Mouse (Mus musculus) intestine, embryonic 15.5 days (tissue): ENCODE results near the gene Srp14. TPM values are rescaled to one million over a fixed set of nuclear protein-coding genes. Genes with fewer than 3 reads are reported as not detected.

ENCODE experiments used
- ATAC-seq: fragments of 200-750 bp; cut with Nextera tagmentation; 2 replicates; pipeline ENCODE4 v1.8.0; 2017; ENCODE audit warnings: moderate TSS enrichment, moderate library complexity
- H3K27ac ChIP-seq: fragments of 300-500 bp; sonication (generic); 2 replicates; pipeline ENCODE4 v1.5.1; 2015; ENCODE audit warnings: mild to moderate bottlenecking, inconsistent platforms
- H3K27me3 ChIP-seq: fragments of 300-500 bp; sonication (generic); replicated peaks from 2 replicates; pipeline ENCODE4 v1.6.1; 2015; ENCODE audit warnings: inconsistent platforms
- H3K36me3 ChIP-seq: fragments of 300-500 bp; sonication (generic); 2 replicates; pipeline ENCODE4 v1.6.1; 2015; ENCODE audit warnings: inconsistent platforms
- H3K4me1 ChIP-seq: fragments of 300-500 bp; sonication (generic); replicated peaks from 2 replicates; pipeline ENCODE4 v1.6.1; 2015; ENCODE audit warnings: inconsistent platforms
- H3K4me2 ChIP-seq: fragments of 300-500 bp; sonication (generic); replicated peaks from 2 replicates; pipeline ENCODE4 v1.6.1; 2015; ENCODE audit warnings: mild to moderate bottlenecking, inconsistent platforms
- H3K4me3 ChIP-seq: fragments of 300-500 bp; sonication (generic); replicated peaks from 2 replicates; pipeline ENCODE4 v1.5.1; 2015; ENCODE audit warnings: inconsistent platforms
- H3K9ac ChIP-seq: fragments of 300-500 bp; sonication (generic); 2 replicates; pipeline ENCODE4 v1.6.1; 2015; ENCODE audit warnings: inconsistent platforms
- H3K9me3 ChIP-seq: fragments of 300-500 bp; sonication (generic); 2 replicates; pipeline ENCODE4 v1.6.1; 2016; ENCODE audit warnings: inconsistent platforms
- WGBS: fragments of 180-500 bp; shearing (Covaris S2); methylation state at CpG from one replicate; pipeline ENCODE4 v1.1.7; 2015; 5-methylcytosine and 5-hydroxymethylcytosine counted together
- polyA plus RNA-seq: library from polyadenylated mRNA; unstranded; fragments of >200 nt; fragmentation: Nextera tagmentation; extraction: Ambion mirVana; gene quantifications from 2 replicates; pipeline ENCODE4 v1.2.1, GENCODE M21; 2015

The Srp14 gene
- polyA plus RNA-seq, 1 experiment from 2014 or later, result 196 TPM

DNA sequence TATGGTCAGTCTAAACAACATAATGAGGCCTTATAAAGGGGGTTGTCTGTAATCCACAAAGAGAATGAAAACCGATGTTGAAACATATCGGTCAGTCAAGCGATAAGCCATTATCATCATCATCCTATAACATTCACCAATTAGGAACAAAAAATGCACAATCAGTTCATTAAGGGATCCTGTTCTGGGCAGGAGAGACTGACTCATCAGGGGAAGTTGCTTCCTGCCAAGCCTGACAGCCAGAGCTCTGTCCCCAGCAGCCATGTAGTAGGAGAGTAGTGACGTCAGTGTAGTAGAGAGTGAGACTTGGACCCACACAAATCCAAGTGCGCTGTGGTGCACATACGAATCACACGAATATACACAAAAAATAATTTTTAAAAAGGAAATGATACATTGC, 27.6 kb upstream of the Srp14 start:
- Histone ChIP-seq H3K27ac (no peak overlapping the region), H3K9me3 (no peaks in the 10 kb centered on the region), H3K27me3 (no peaks in the 10 kb centered on the region), H3K4me3 (no peak overlapping the region), H3K9ac (no peak overlapping the region), H3K4me2 (no peak overlapping the region), H3K36me3 (no peaks in the 10 kb centered on the region), H3K4me1 (peaks cover 13% of the 10 kb centered on the region)
- 85% methylated on average over 7 of the region's 7 CpGs for WGBS
- ATAC-seq, result no peak

- Histone ChIP-seq H3K9ac (no peak overlapping the region), H3K27ac (no peak overlapping the region), H3K4me1 (peaks cover 7% of the 10 kb centered on the region; the same call in 1 of the 2 replicates), H3K36me3 (no peaks in the 10 kb centered on the region), H3K4me2 (no peak overlapping the region), H3K9me3 (no peaks in the 10 kb centered on the region), H3K27me3 (no peaks in the 10 kb centered on the region), H3K4me3 (no peak overlapping the region)
- no peak for ATAC-seq
- 79% methylated on average over 2 of the region's 2 CpGs for WGBS
Observed at GRCm38 (mm10) chr2:118500191-118500590, 20.7 kb upstream of the Srp14 start.

- H3K4me3 ChIP-seq, result no peak overlapping the region
- H3K4me2 ChIP-seq, result no peak overlapping the region
- no peaks in the 10 kb centered on the region for H3K27me3 ChIP-seq
- H3K9me3 ChIP-seq, result no peaks in the 10 kb centered on the region
- H3K27ac ChIP-seq, result no peak overlapping the region
- no peak for ATAC-seq
- H3K36me3 ChIP-seq, result no peaks in the 10 kb centered on the region
- no peak overlapping the region for H3K9ac ChIP-seq
- WGBS, result 38% methylated on average over 20 of the region's 20 CpGs
- H3K4me1 ChIP-seq, result peaks cover 7% of the 10 kb centered on the region; the same call in 1 of the 2 replicates
Observed at GRCm38 (mm10) chr2:118499135-118499961, 19.8 kb upstream of the Srp14 start.

DNA sequence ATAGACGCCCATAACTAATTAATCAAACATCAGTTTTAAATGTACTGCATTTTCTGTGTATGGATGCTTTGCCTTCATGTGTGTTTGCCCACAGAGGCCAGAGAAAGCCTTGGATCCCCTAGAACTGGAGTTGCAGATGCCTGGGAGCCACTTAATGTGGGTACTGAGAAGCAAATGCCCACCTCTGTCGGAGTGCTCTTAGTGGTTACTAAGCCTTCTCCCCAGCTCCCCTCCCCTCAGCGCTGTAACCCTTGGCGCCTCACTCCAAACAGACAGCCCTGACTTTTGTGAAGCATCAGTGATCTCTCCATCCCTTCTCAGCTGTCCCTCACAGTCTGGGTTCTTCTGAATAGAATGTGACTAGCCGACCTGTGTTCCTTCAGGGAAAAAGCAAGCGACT, 19.0 kb upstream of the Srp14 start:
- Histone ChIP-seq H3K9me3 (no peaks in the 10 kb centered on the region), H3K27me3 (no peaks in the 10 kb centered on the region), H3K36me3 (no peaks in the 10 kb centered on the region), H3K4me3 (no peak overlapping the region), H3K27ac (no peak overlapping the region), H3K4me2 (no peak overlapping the region), H3K4me1 (peaks cover 7% of the 10 kb centered on the region; the same call in 1 of the 2 replicates), H3K9ac (no peak overlapping the region)
- 83% methylated on average over 6 of the region's 6 CpGs for WGBS
- ATAC-seq, result no peak

GRCm38 (mm10) chr2:118497890-118498289, 18.4 kb upstream of the Srp14 start:
- Histone ChIP-seq H3K9me3 (no peaks in the 10 kb centered on the region), H3K4me1 (peaks cover 7% of the 10 kb centered on the region; the same call in 1 of the 2 replicates), H3K9ac (no peak overlapping the region), H3K27me3 (no peaks in the 10 kb centered on the region), H3K36me3 (no peaks in the 10 kb centered on the region), H3K27ac (no peak overlapping the region), H3K4me2 (no peak overlapping the region), H3K4me3 (no peak overlapping the region)
- 77% methylated on average over 5 of the region's 5 CpGs for WGBS
- ATAC-seq, result no peak

DNA sequence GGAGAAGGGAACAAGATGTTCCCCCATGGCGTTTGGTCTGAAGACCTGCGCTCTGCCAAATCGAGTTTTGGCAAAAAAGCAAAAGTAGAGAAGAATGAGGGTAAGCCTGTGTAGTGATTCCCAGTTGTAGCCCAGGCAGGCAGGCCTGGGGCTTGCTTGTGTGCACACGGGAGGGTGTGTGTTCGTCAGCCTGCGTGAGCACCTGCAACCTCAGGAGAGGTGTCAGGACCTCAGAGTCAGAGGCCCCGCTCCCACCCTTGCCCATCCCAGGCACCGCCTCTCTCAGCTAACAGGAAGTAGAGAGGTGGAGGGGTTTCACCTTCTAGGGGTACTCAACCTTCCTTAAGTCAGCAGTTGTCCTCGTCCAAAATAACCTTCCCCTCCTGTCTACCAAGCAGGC, 15.5 kb upstream of the Srp14 start:
- no peaks in the 10 kb centered on the region for H3K9me3 ChIP-seq
- H3K4me3 ChIP-seq, result no peak overlapping the region
- H3K36me3 ChIP-seq, result no peaks in the 10 kb centered on the region
- peaks cover 25% of the 10 kb centered on the region for H3K4me1 ChIP-seq
- H3K27ac ChIP-seq, result no peak overlapping the region
- H3K9ac ChIP-seq, result no peak overlapping the region
- no peak for ATAC-seq
- WGBS, result 74% methylated on average over 9 of the region's 9 CpGs
- no peaks in the 10 kb centered on the region for H3K27me3 ChIP-seq
- no peak overlapping the region for H3K4me2 ChIP-seq

DNA sequence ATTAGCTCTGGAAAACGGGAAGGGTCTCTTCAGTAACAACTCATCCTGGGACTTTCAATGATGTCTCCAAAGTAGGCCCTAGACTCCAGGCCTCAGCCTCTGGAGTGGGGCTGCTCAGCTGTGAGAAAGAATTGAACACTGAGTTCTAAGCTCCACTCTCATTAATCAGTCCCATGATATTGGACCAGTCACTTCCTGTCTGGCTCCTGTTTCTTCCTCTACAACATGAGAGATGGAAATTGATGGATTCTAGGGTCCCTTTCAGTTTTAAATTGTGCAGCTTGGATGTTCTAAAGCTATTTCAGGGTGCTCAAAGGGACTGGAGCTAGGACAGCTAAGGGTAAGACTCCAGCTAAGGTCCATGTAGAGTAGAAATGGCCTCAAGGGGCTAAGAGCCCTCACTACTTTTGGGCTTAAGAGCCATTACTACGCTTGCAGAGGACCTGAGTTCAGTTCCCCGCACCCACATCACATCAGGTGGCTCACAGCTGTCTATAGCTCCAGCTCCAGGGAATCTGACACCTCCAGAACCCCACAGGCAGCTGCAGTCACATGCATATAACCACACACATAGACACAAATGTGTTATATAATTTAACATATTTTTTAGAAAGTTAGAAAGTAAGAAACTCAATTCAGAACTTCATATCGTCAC, 12.4 kb upstream of the Srp14 start:
- no peaks in the 10 kb centered on the region for H3K9me3 ChIP-seq
- H3K4me3 ChIP-seq, result no peak overlapping the region
- H3K4me1 ChIP-seq, result peaks cover 20% of the 10 kb centered on the region
- no peak overlapping the region for H3K27ac ChIP-seq
- ATAC-seq, result no peak
- 80% methylated on average over 4 of the region's 4 CpGs for WGBS
- no peak overlapping the region for H3K9ac ChIP-seq
- H3K36me3 ChIP-seq, result no peaks in the 10 kb centered on the region
- H3K27me3 ChIP-seq, result no peaks in the 10 kb centered on the region
- H3K4me2 ChIP-seq, result no peak overlapping the region

GRCm38 (mm10) chr2:118491281-118491731, 11.8 kb upstream of the Srp14 start:
- peak; percentile 13; the same call in 1 of the 2 replicates for ATAC-seq
- Histone ChIP-seq H3K4me3 (no peak overlapping the region), H3K27me3 (no peaks in the 10 kb centered on the region), H3K9ac (no peak overlapping the region), H3K4me2 (no peak overlapping the region), H3K36me3 (no peaks in the 10 kb centered on the region), H3K4me1 (peaks cover 20% of the 10 kb centered on the region), H3K27ac (no peak overlapping the region), H3K9me3 (no peaks in the 10 kb centered on the region)
- 34% methylated on average over 5 of the region's 5 CpGs for WGBS

DNA sequence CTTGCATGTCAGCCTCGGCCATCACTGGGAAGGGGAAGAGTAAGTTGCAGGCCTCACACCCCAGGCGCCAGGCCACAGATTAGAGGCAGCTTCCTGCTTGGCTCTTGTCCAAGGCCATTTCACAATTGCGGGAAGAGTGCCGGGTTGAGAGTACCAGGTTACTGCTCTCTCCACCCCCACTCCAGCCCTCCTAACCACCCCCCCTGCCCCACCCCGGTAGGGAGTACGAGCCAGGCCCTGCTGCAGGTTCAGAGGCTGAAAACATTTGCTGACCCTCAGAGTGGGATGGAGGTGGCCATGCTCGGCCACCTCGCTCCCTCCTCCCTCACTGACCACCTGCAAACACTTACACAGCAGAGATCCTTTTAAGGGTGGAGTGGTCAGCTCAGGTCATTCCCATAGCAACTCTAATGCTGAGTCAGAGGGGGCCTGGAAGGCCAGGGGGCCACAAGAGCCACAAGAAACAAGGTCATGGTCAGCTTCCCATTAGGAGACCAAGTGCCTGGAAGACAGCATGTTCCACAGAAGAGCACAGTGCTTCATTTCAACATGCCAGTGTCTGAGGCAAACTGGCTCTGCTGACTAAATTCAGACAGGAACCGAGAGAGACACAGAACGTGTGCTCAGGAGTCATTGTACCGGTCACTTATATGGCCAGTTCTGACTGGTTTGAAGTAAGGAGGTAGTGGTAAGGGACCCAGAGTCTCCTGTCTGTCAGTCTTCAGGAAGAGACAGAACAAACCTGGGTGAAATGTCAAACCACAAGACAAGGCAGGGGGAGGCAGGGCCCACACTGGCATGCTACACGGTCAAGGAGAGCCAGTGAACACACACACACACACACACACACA, 11.0 kb upstream of the Srp14 start:
- Histone ChIP-seq H3K9ac (no peak overlapping the region), H3K4me2 (peak overlapping the region; percentile 20; the same call in 1 of the 2 replicates)
- WGBS, result 30% methylated on average over 12 of the region's 12 CpGs

GRCm38 (mm10) chr2:118487806-118488205, 8.3 kb upstream of the Srp14 start:
- H3K4me3 ChIP-seq, result no peak overlapping the region
- 76% methylated on average over 3 of the region's 3 CpGs for WGBS
- no peak overlapping the region for H3K4me2 ChIP-seq
- H3K27me3 ChIP-seq, result no peaks in the 10 kb centered on the region
- H3K4me1 ChIP-seq, result peaks cover 20% of the 10 kb centered on the region
- no peak for ATAC-seq
- H3K27ac ChIP-seq, result no peak overlapping the region
- no peaks in the 10 kb centered on the region for H3K9me3 ChIP-seq
- H3K36me3 ChIP-seq, result no peaks in the 10 kb centered on the region
- H3K9ac ChIP-seq, result no peak overlapping the region

More for the DNA sequence above, 11.0 kb upstream of the Srp14 start:
- ATAC-seq, result peak; percentile 86
- no peaks in the 10 kb centered on the region for H3K9me3 ChIP-seq
- H3K27ac ChIP-seq, result peak overlapping the region; percentile 68
- no peaks in the 10 kb centered on the region for H3K36me3 ChIP-seq
- peaks cover 20% of the 10 kb centered on the region for H3K4me1 ChIP-seq
- H3K27me3 ChIP-seq, result no peaks in the 10 kb centered on the region
- H3K4me3 ChIP-seq, result no peak overlapping the region

DNA sequence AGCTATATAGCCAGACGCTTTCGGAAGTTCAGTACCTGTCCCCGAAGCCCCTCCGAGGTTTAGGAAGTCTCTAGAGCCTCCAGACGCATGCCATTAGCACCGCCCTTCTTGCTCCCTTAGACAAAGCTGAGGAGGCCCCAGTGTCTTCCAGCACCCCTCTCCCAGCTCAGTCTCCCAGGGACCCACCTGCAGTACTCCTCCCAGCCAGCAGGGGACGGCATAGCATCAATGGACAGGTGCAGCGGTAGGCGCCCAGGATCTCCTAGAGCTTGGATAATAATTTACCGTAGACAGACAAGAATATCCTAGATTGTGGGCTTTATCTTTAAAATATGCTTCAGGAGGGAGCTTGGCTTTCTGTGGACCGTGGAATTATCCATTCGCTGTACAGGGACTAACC, 7.4 kb upstream of the Srp14 start:
- Histone ChIP-seq H3K9ac (no peak overlapping the region), H3K27ac (no peak overlapping the region), H3K27me3 (no peaks in the 10 kb centered on the region), H3K9me3 (no peaks in the 10 kb centered on the region), H3K4me1 (peaks cover 19% of the 10 kb centered on the region), H3K4me2 (peak overlapping the region; percentile 19; the same call in 1 of the 2 replicates), H3K36me3 (no peaks in the 10 kb centered on the region), H3K4me3 (no peak overlapping the region)
- ATAC-seq, result peak; percentile 62; the same call in 1 of the 2 replicates
- WGBS, result 15% methylated on average over 12 of the region's 12 CpGs

- Histone ChIP-seq H3K9ac (no peak overlapping the region), H3K4me1 (peaks cover 6% of the 10 kb centered on the region), H3K4me2 (no peak overlapping the region), H3K27me3 (no peaks in the 10 kb centered on the region), H3K36me3 (no peaks in the 10 kb centered on the region), H3K4me3 (no peak overlapping the region), H3K9me3 (no peaks in the 10 kb centered on the region), H3K27ac (no peak overlapping the region)
- 76% methylated on average over 3 of the region's 3 CpGs for WGBS
- ATAC-seq, result no peak
Observed at GRCm38 (mm10) chr2:118485415-118485814, 5.9 kb upstream of the Srp14 start.
